Mouse (Mus musculus) forebrain, embryonic 16.5 days (tissue): Measurements from ENCODE around the gene Prdm9. TPM values are rescaled to one million over a fixed set of nuclear protein-coding genes. Genes with fewer than 3 reads are reported as not detected.

Experiments
- ATAC-seq: fragments of 200-750 bp; cut with Nextera tagmentation; 2 replicates; pipeline ENCODE4 v1.8.0; 2017; ENCODE audit warnings: mild to moderate bottlenecking, moderate library complexity
- H3K27ac ChIP-seq: fragments of 300-500 bp; sonication (generic); 2 replicates; pipeline ENCODE4 v1.5.1; 2014; ENCODE audit warnings: low read length, control low read depth
- H3K27me3 ChIP-seq: fragments of 300-500 bp; sonication (generic); replicated peaks from 2 replicates; pipeline ENCODE4 v1.6.1; 2014; ENCODE audit warnings: low read length; ENCODE audit not compliant: control insufficient read depth, insufficient read depth
- H3K36me3 ChIP-seq: fragments of 300-500 bp; sonication (generic); 2 replicates; pipeline ENCODE4 v1.6.1; 2014; ENCODE audit not compliant: control insufficient read depth, insufficient read depth
- H3K4me1 ChIP-seq: fragments of 300-500 bp; sonication (generic); replicated peaks from 2 replicates; pipeline ENCODE4 v1.6.1; 2014; ENCODE audit warnings: low read length; ENCODE audit not compliant: control insufficient read depth, insufficient read depth
- H3K4me2 ChIP-seq: fragments of 300-500 bp; sonication (generic); 2 replicates; pipeline ENCODE4 v1.6.1; 2014; ENCODE audit warnings: mild to moderate bottlenecking, low read length, control low read depth
- H3K4me3 ChIP-seq: fragments of 300-500 bp; sonication (generic); replicated peaks from 2 replicates; pipeline ENCODE4 v1.5.1; 2014; ENCODE audit warnings: mild to moderate bottlenecking, low read length, control low read depth
- H3K9ac ChIP-seq: fragments of 300-500 bp; sonication (generic); replicated peaks from 2 replicates; pipeline ENCODE4 v1.6.1; 2014; ENCODE audit warnings: low read depth, low read length, control low read depth
- H3K9me3 ChIP-seq: fragments of 300-500 bp; sonication (generic); 2 replicates; pipeline ENCODE4 v1.6.1; 2016; ENCODE audit warnings: low read length; ENCODE audit not compliant: control insufficient read depth
- WGBS: fragments of 180-500 bp; shearing (Covaris S2); extraction: QIAGEN DNeasy Blood & Tissue Kit; methylation state at CpG from one replicate; pipeline ENCODE4 v1.1.7; 2014; 5-methylcytosine and 5-hydroxymethylcytosine counted together
- polyA plus RNA-seq: library from polyadenylated mRNA; unstranded; fragments of >200 nt; fragmentation: Nextera tagmentation; extraction: Ambion mirVana; gene quantifications from 2 replicates; pipeline ENCODE4 v1.2.1, GENCODE M21; 2015

The Prdm9 gene
- polyA plus RNA-seq, 1 experiment from 2014 or later: 2.6 TPM

GRCm38 (mm10) chr17:15535162-15535800 is 28.9 kb downstream of the Prdm9 start:
- H3K9ac ChIP-seq: no peak overlapping the region
- ATAC-seq: peak; percentile 28; the same call in 1 of the 2 replicates
- no peaks in the 10 kb centered on the region for H3K36me3 ChIP-seq
- H3K27me3 ChIP-seq: peaks cover 2% of the 10 kb centered on the region; the same call in 1 of the 2 replicates
- no peak overlapping the region for H3K4me2 ChIP-seq
- H3K27ac ChIP-seq: no peak overlapping the region
- WGBS: 61% methylated on average over 11 of the region's 11 CpGs
- H3K4me3 ChIP-seq: no peak overlapping the region
- H3K4me1 ChIP-seq: peaks cover 6% of the 10 kb centered on the region
- H3K9me3 ChIP-seq: no peaks in the 10 kb centered on the region

GRCm38 (mm10) chr17:15530141-15530540 is 34.0 kb downstream of the Prdm9 start:
- WGBS: 4% methylated on average over 5 of the region's 5 CpGs
- Histone ChIP-seq H3K27ac (no peak overlapping the region), H3K36me3 (no peaks in the 10 kb centered on the region)

GRCm38 (mm10) chr17:15528887-15529286 is 35.3 kb downstream of the Prdm9 start:
- ATAC-seq: no peak
- H3K4me1 ChIP-seq: peaks cover 10% of the 10 kb centered on the region
- no peak overlapping the region for H3K4me2 ChIP-seq
- H3K4me3 ChIP-seq: no peak overlapping the region
- H3K27me3 ChIP-seq: no peaks in the 10 kb centered on the region
- no peak overlapping the region for H3K9ac ChIP-seq
- H3K36me3 ChIP-seq: peaks cover 4% of the 10 kb centered on the region; the same call in 1 of the 2 replicates
- no peak overlapping the region for H3K27ac ChIP-seq
- 86% methylated on average over 2 of the region's 2 CpGs for WGBS
- no peaks in the 10 kb centered on the region for H3K9me3 ChIP-seq

More at GRCm38 (mm10) chr17:15530141-15530540, 34.0 kb downstream of the Prdm9 start:
- Histone ChIP-seq H3K4me2 (no peak overlapping the region), H3K4me3 (no peak overlapping the region), H3K27me3 (no peaks in the 10 kb centered on the region), H3K9me3 (no peaks in the 10 kb centered on the region), H3K4me1 (peaks cover 10% of the 10 kb centered on the region), H3K9ac (no peak overlapping the region)
- no peak; the same call in 1 of the 2 replicates for ATAC-seq

- peaks cover 10% of the 10 kb centered on the region for H3K4me1 ChIP-seq
- H3K9ac ChIP-seq: peak overlapping the region; percentile 86
- ATAC-seq: no peak
- H3K4me2 ChIP-seq: peak overlapping the region; percentile 78
- peak overlapping the region; percentile 82 for H3K4me3 ChIP-seq
- H3K36me3 ChIP-seq: peaks cover 4% of the 10 kb centered on the region; the same call in 1 of the 2 replicates
- no peaks in the 10 kb centered on the region for H3K27me3 ChIP-seq
- H3K9me3 ChIP-seq: no peaks in the 10 kb centered on the region
- 57% methylated on average over 3 of the region's 3 CpGs for WGBS
- H3K27ac ChIP-seq: no peak overlapping the region; the same call in 1 of the 2 replicates
These were observed 36.4 kb downstream of the Prdm9 start for GRCm38 (mm10) chr17:15527811-15528136.

- peak within 1 kb of the TSS; percentile 86 for H3K9ac ChIP-seq
- WGBS: under 1% methylated on average over 51 of the region's 55 CpGs
- H3K4me3 ChIP-seq: peak within 1 kb of the TSS; percentile 82
- H3K4me2 ChIP-seq: peak within 1 kb of the TSS; percentile 78
- H3K9me3 ChIP-seq: no peaks in the 10 kb centered on the region
- peaks cover 7% of the 10 kb centered on the region; the same call in 1 of the 2 replicates for H3K36me3 ChIP-seq
- peaks cover 10% of the 10 kb centered on the region for H3K4me1 ChIP-seq
- H3K27me3 ChIP-seq: no peaks in the 10 kb centered on the region
- peak within 1 kb of the TSS; percentile 81 for H3K27ac ChIP-seq
- peak; percentile 97 for ATAC-seq
These were observed 37.0 kb downstream of the Prdm9 start, which contains the start of gene Pdcd2 for GRCm38 (mm10) chr17:15526986-15527810. Gene Pdcd2 (minus strand): TSS chr17:15527301.

- no peak for ATAC-seq
- Histone ChIP-seq H3K36me3 (peaks cover 10% of the 10 kb centered on the region; the same call in 1 of the 2 replicates), H3K4me2 (peak overlapping the region; percentile 78), H3K4me1 (peaks cover 10% of the 10 kb centered on the region), H3K27ac (no peak overlapping the region), H3K9me3 (no peaks in the 10 kb centered on the region), H3K4me3 (peak overlapping the region; percentile 82), H3K27me3 (no peaks in the 10 kb centered on the region), H3K9ac (peak overlapping the region; percentile 86)
- 10% methylated on average over 10 of the region's 10 CpGs for WGBS
These were observed 37.9 kb downstream of the Prdm9 start for GRCm38 (mm10) chr17:15526304-15526703.

- no peak for ATAC-seq
- Histone ChIP-seq H3K36me3 (peaks cover 45% of the 10 kb centered on the region), H3K27ac (no peak overlapping the region), H3K9me3 (no peaks in the 10 kb centered on the region), H3K27me3 (no peaks in the 10 kb centered on the region), H3K4me2 (no peak overlapping the region), H3K4me3 (no peak overlapping the region), H3K4me1 (no peaks in the 10 kb centered on the region), H3K9ac (no peak overlapping the region)
- 96% methylated on average over 1 of the region's 1 CpGs for WGBS
These were observed 45.4 kb downstream of the Prdm9 start for GRCm38 (mm10) chr17:15518766-15519165.

- Histone ChIP-seq H3K27me3 (no peaks in the 10 kb centered on the region), H3K4me3 (no peak overlapping the region), H3K9me3 (no peaks in the 10 kb centered on the region), H3K4me1 (no peaks in the 10 kb centered on the region), H3K36me3 (peaks cover 45% of the 10 kb centered on the region), H3K4me2 (no peak overlapping the region), H3K9ac (no peak overlapping the region), H3K27ac (no peak overlapping the region)
- no peak for ATAC-seq
- 93% methylated on average over 5 of the region's 5 CpGs for WGBS
These were observed 46.0 kb downstream of the Prdm9 start for GRCm38 (mm10) chr17:15518186-15518585.

GRCm38 (mm10) chr17:15517776-15518175 is 46.4 kb downstream of the Prdm9 start:
- Histone ChIP-seq H3K27ac (no peak overlapping the region), H3K9ac (no peak overlapping the region), H3K27me3 (no peaks in the 10 kb centered on the region), H3K36me3 (peaks cover 47% of the 10 kb centered on the region), H3K9me3 (no peaks in the 10 kb centered on the region), H3K4me3 (no peak overlapping the region), H3K4me2 (no peak overlapping the region), H3K4me1 (no peaks in the 10 kb centered on the region)
- ATAC-seq: peak; percentile 31; the same call in 1 of the 2 replicates
- WGBS: 77% methylated on average over 5 of the region's 5 CpGs
